12 mouse cellular contexts compared by ENCODE assay signal in genomic region chr2:74130141-74130588, GRCm38 (mm10).
DNase-seq lines count a peak whose midpoint lies in the region; ATAC-seq and TF ChIP-seq lines count a peak whose summit lies in the region.
"Had no signal": no experiment of that assay in that cellular context is flagged by ENCODE, and none has a peak within 500 bp of the region (broad histone marks: within the 10 kb centered on the region; RNA-seq: fewer than 3 reads in every experiment).

No protein-coding gene starts in this region.

- 0 out of 2 replicates have a peak, but pooled peaks cover 9% of the 10 kb centered on the region for H3K4me1 ChIP-seq in stomach, embryonic 15.5 days
- no peaks in the 10 kb centered on the region for H3K4me1 ChIP-seq in stomach, postnatal 0 days (replicated peaks; ENCODE audit: control insufficient read depth, insufficient read depth)
- peaks cover 28% of the 10 kb centered on the region for H3K4me1 ChIP-seq in forebrain, embryonic 14.5 days (ENCODE audit: control insufficient read depth, insufficient read depth, low read length)

- H3K9ac ChIP-seq in stomach, embryonic 15.5 days, result no peak overlapping the region
- H3K9ac ChIP-seq in stomach, postnatal 0 days (ENCODE audit: low read length), result no peak overlapping the region
- peak overlapping the region; percentile 47; the same call in 1 of the 2 replicates for H3K9ac ChIP-seq in forebrain, embryonic 14.5 days (ENCODE audit: low read length)
- H3K9ac ChIP-seq: lung, embryonic 15.5 days had no signal

- ATAC-seq in stomach, embryonic 15.5 days (ENCODE audit: insufficient read depth, low FRiP score, low read depth), result no peak
- no peak for ATAC-seq in stomach, postnatal 0 days (ENCODE audit: low FRiP score, low TSS enrichment)
- ATAC-seq in forebrain, embryonic 14.5 days, result peak; percentile 56
- no peak for ATAC-seq in erythroblast, adult 5-6 weeks (replicated peaks; ENCODE audit: low FRiP score, poor library complexity, severe bottlenecking)

- DNase-seq in stomach, postnatal 0 days (ENCODE audit: low spot score), result no peak
- DNase-seq in forebrain, embryonic 14.5 days (ENCODE audit: low spot score), result peak; percentile 74
- DNase-seq in mesoderm, embryonic 11.5 days (ENCODE audit: low read depth, low spot score), result peak; percentile 50
- peak; percentile 58 for DNase-seq in retina, postnatal 1 day
- DNase-seq in layer of hippocampus, adult 11-12 months (ENCODE audit: low spot score), result no peak
- DNase-seq in layer of hippocampus, postnatal 14 days (ENCODE audit: low spot score in 2 of 2), result no peak
- DNase-seq: adrenal gland, postnatal 14 days; cerebellum, postnatal 25 days; gastrocnemius, postnatal 10 days had no signal

- 25% methylated on average over 8 of the region's 8 CpGs for WGBS in stomach, embryonic 15.5 days
- 26% methylated on average over 8 of the region's 8 CpGs for WGBS in stomach, postnatal 0 days
- WGBS in forebrain, embryonic 14.5 days, result 2% methylated on average over 8 of the region's 8 CpGs

- no peak for TF ChIP-seq EP300 in stomach, postnatal 0 days (optimal IDR thresholded peaks at IDR 0.05)

- H3K9me3 ChIP-seq in stomach, embryonic 15.5 days, result no peaks in the 10 kb centered on the region
- H3K9me3 ChIP-seq in stomach, postnatal 0 days (ENCODE audit: control insufficient read depth, low read length), result no peaks in the 10 kb centered on the region
- H3K9me3 ChIP-seq in forebrain, embryonic 14.5 days (replicated peaks; ENCODE audit: control insufficient read depth, low read length), result no peaks in the 10 kb centered on the region
- H3K9me3 ChIP-seq: lung, embryonic 15.5 days had no signal

- no peak overlapping the region for H3K4me3 ChIP-seq in stomach, embryonic 15.5 days (replicated peaks)
- H3K4me3 ChIP-seq in stomach, postnatal 0 days (ENCODE audit: low read depth, low read length), result no peak overlapping the region
- H3K4me3 ChIP-seq in forebrain, embryonic 14.5 days (ENCODE audit: low read depth, low read length), result 0 out of 2 replicates have a peak overlapping the region, but pooled peaks have one; percentile 16
- H3K4me3 ChIP-seq: lung, embryonic 15.5 days had no signal

- H3K27me3 ChIP-seq in stomach, embryonic 15.5 days (replicated peaks), result peaks cover 7% of the 10 kb centered on the region; the same call in 1 of the 2 replicates
- H3K27me3 ChIP-seq in stomach, postnatal 0 days (ENCODE audit: control insufficient read depth, insufficient read depth, low read length), result peaks cover 3% of the 10 kb centered on the region; the same call in 1 of the 2 replicates
- H3K27me3 ChIP-seq in forebrain, embryonic 14.5 days (replicated peaks; ENCODE audit: control insufficient read depth, insufficient read depth, low read length), result no peaks in the 10 kb centered on the region

- peak overlapping the region; percentile 22; the same call in 1 of the 2 replicates for H3K4me2 ChIP-seq in stomach, embryonic 15.5 days
- H3K4me2 ChIP-seq in stomach, postnatal 0 days (replicated peaks; ENCODE audit: low read depth), result no peak overlapping the region
- peak overlapping the region; percentile 50 for H3K4me2 ChIP-seq in forebrain, embryonic 14.5 days (ENCODE audit: low read length)

- TF ChIP-seq CTCF in stomach, postnatal 0 days (IDR thresholded peaks at IDR 0.05; ENCODE audit: low read depth), result no peak

- H3K27ac ChIP-seq in stomach, embryonic 15.5 days, result no peak overlapping the region
- H3K27ac ChIP-seq in stomach, postnatal 0 days (replicated peaks), result no peak overlapping the region
- peak overlapping the region; percentile 63; the same call in 1 of the 2 replicates for H3K27ac ChIP-seq in forebrain, embryonic 14.5 days (ENCODE audit: low read depth, low read length)
- H3K27ac ChIP-seq: lung, embryonic 15.5 days had no signal

- H3K36me3 ChIP-seq in stomach, embryonic 15.5 days, result no peaks in the 10 kb centered on the region
- H3K36me3 ChIP-seq in stomach, postnatal 0 days (ENCODE audit: control insufficient read depth, insufficient read depth, low read length), result no peaks in the 10 kb centered on the region
- H3K36me3 ChIP-seq in forebrain, embryonic 14.5 days (ENCODE audit: control insufficient read depth, insufficient read depth, low read length), result no peaks in the 10 kb centered on the region
- H3K36me3 ChIP-seq: lung, embryonic 15.5 days had no signal

Comparison
In these comparisons a context has a peak if more than half of its experiments do, and no peak if none do; other contexts are left out.
1. DNase-seq: peak in forebrain, embryonic 14.5 days (single experiment), mesoderm, embryonic 11.5 days (single experiment) and retina, postnatal 1 day (single experiment); none in stomach, postnatal 0 days (single experiment), layer of hippocampus, adult 11-12 months (single experiment) and layer of hippocampus, postnatal 14 days (0 of 2).